Mouse (Mus musculus) liver, embryonic 14.5 days (tissue): ENCODE measurements around the gene Ctxn1.

ENCODE experiments used
- CTCF ChIP-seq: IDR thresholded peaks from 2 replicates; pipeline ENCODE4 v1.5.1; 2016; ENCODE audit warnings: antibody characterized with exemption, low read depth, control low read depth
- EP300 ChIP-seq: IDR thresholded peaks from 2 replicates; pipeline ENCODE4 v1.6.1; 2016; ENCODE audit warnings: antibody characterized with exemption, low read depth

DNA sequence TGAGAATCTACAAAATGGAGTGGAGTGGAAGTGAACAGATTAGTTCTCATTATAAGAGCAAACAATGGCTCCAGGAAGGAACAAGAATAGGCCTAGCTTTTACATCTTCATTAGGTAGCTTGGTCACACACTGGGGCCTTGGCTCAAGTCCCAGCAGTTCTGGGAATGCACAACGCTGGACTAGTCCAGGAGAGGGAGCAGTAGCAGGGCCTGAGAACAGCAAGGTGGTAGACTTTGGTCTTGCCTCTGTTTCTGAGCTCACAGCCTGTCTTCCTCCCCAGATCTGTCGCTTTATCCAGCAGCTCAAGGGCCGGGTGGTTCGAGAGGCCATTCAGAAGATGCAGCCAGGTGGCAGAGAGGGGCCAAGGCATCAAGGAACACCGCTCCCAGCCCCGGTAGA lies 5.1 kb downstream of the Ctxn1 start:
- peak; percentile 48; the same call in 1 of the 2 replicates for TF ChIP-seq CTCF
- TF ChIP-seq EP300 = no peak
